Mouse (Mus musculus) G1E (cell line): ENCODE data around the gene Rbm47. TPM values are rescaled to one million over a fixed set of nuclear protein-coding genes. Genes with fewer than 3 reads are reported as not detected.

Source experiments
- ATAC-seq: 2 replicates; pipeline ENCODE4 v1.8.0; 2016; ENCODE audit warnings: mild to moderate bottlenecking; ENCODE audit not compliant: insufficient number of reproducible peaks, poor library complexity, low FRiP score, severe bottlenecking; ENCODE audit errors: extremely low read depth
- DNase-seq: peaks from one replicate; pipeline ENCODE4 v3.0.0; 2012; ENCODE audit warnings: low spot score
- H3K27me3 ChIP-seq: 2 replicates; pipeline ENCODE4 v1.6.1; 2012; ENCODE audit warnings: mild to moderate bottlenecking, low read length, inconsistent platforms; ENCODE audit not compliant: insufficient read depth
- H3K36me3 ChIP-seq: replicated peaks from 2 replicates; pipeline ENCODE3; 2012; ENCODE audit warnings: mild to moderate bottlenecking, inconsistent platforms
- H3K4me1 ChIP-seq: 2 replicates; pipeline ENCODE4 v1.6.1; 2012; ENCODE audit warnings: low read depth, low read length, inconsistent platforms, mixed read lengths; ENCODE audit not compliant: insufficient read depth
- H3K4me3 ChIP-seq: 2 replicates; pipeline ENCODE4 v1.5.1; 2012; ENCODE audit warnings: low read depth, mild to moderate bottlenecking, inconsistent platforms, low read length, moderate library complexity, mixed read lengths
- H3K9me3 ChIP-seq: replicated peaks from 2 replicates; pipeline ENCODE4 v1.6.1; 2012; ENCODE audit warnings: inconsistent platforms
- CTCF ChIP-seq: IDR thresholded peaks from 2 replicates; pipeline ENCODE4 v1.5.1; 2012; ENCODE audit warnings: low read depth, low read length, inconsistent platforms, mixed read lengths
- GATA1 ChIP-seq: IDR thresholded peaks from 2 replicates; pipeline ENCODE4 v1.6.1; 2012; ENCODE audit warnings: borderline replicate concordance, low read length, inconsistent platforms, mixed read lengths
- GATA2 ChIP-seq: IDR thresholded peaks from 2 replicates; pipeline ENCODE4 v1.6.1; 2012; ENCODE audit warnings: low read depth, low read length, inconsistent platforms, borderline replicate concordance
- POLR2AphosphoS5 ChIP-seq: IDR thresholded peaks from 2 replicates; pipeline ENCODE4 v1.6.1; 2012; ENCODE audit warnings: low read depth, low read length, inconsistent platforms; ENCODE audit not compliant: insufficient replicate concordance
- TAL1 ChIP-seq: conservative IDR thresholded peaks from 2 replicates; pipeline ENCODE4 v1.6.1; 2012; ENCODE audit warnings: low read depth, low read length, inconsistent platforms, mixed read lengths
- polyA plus RNA-seq: library from polyadenylated mRNA; stranded (reverse); fragments of >175 nt; gene quantifications from 2 replicates; pipeline ENCODE4 v1.2.3, GENCODE M21; 2012
- total RNA-seq, 2 experiments: library from RNA; stranded (forward) in 1 of 2; stranded (reverse) in 1 of 2; fragments of 200-1000 nt in 1 of 2; fragments of >200 nt in 1 of 2; fragmentation: Nextera tagmentation in 1 of 2; gene quantifications; 2 replicates each; pipeline ENCODE4 v1.2.3; 2014 to 2017

The Rbm47 gene
- total and polyA plus RNA-seq, 3 experiments = 0.05 TPM; not detected in 2

- DNase-seq (no peak), ATAC-seq (no peak)
- Histone ChIP-seq H3K9me3 (peaks cover 37% of the 10 kb centered on the region), H3K27me3 (no peaks in the 10 kb centered on the region), H3K4me1 (no peaks in the 10 kb centered on the region), H3K4me3 (no peak overlapping the region), H3K36me3 (no peaks in the 10 kb centered on the region)
- no peak for TF ChIP-seq GATA1
- TF ChIP-seq TAL1 = no peak
- no peak for TF ChIP-seq POLR2AphosphoS5
- TF ChIP-seq GATA2 = no peak
- TF ChIP-seq CTCF = no peak
Observed at GRCm38 (mm10) chr5:66153486-66153885, 19.4 kb downstream of the Rbm47 start.

- peaks cover 32% of the 10 kb centered on the region for H3K9me3 ChIP-seq
- TF ChIP-seq CTCF (no peak), POLR2AphosphoS5 (no peak), GATA2 (no peak), TAL1 (no peak), GATA1 (no peak)
- H3K4me1 ChIP-seq = no peaks in the 10 kb centered on the region
- H3K27me3 ChIP-seq = no peaks in the 10 kb centered on the region
- ATAC-seq (no peak), DNase-seq (no peak)
- H3K36me3 ChIP-seq = no peaks in the 10 kb centered on the region
- H3K4me3 ChIP-seq = no peak overlapping the region; the same call in 1 of the 2 replicates
Observed at GRCm38 (mm10) chr5:66151301-66152188, 21.4 kb downstream of the Rbm47 start.

GRCm38 (mm10) chr5:66150706-66151300, 22.1 kb downstream of the Rbm47 start:
- peaks cover 32% of the 10 kb centered on the region for H3K9me3 ChIP-seq
- no peaks in the 10 kb centered on the region for H3K4me1 ChIP-seq
- no peak for DNase-seq
- no peaks in the 10 kb centered on the region for H3K36me3 ChIP-seq
- ATAC-seq = no peak
- TF ChIP-seq TAL1 = no peak
- no peak for TF ChIP-seq GATA2
- TF ChIP-seq POLR2AphosphoS5 = no peak
- no peak for TF ChIP-seq GATA1
- no peak for TF ChIP-seq CTCF
- H3K27me3 ChIP-seq = no peaks in the 10 kb centered on the region
- no peak overlapping the region for H3K4me3 ChIP-seq

- no peak for TF ChIP-seq GATA2
- TF ChIP-seq CTCF = no peak
- TF ChIP-seq TAL1 = no peak
- TF ChIP-seq GATA1 = no peak
- TF ChIP-seq POLR2AphosphoS5 = no peak
- Histone ChIP-seq H3K36me3 (no peaks in the 10 kb centered on the region), H3K9me3 (peaks cover 30% of the 10 kb centered on the region), H3K4me3 (no peak overlapping the region), H3K4me1 (no peaks in the 10 kb centered on the region), H3K27me3 (no peaks in the 10 kb centered on the region)
- no peak for ATAC-seq
- no peak for DNase-seq
Observed at GRCm38 (mm10) chr5:66150106-66150705, 22.7 kb downstream of the Rbm47 start.

GRCm38 (mm10) chr5:66149571-66149970, 23.3 kb downstream of the Rbm47 start:
- Histone ChIP-seq H3K4me1 (no peaks in the 10 kb centered on the region), H3K9me3 (peaks cover 28% of the 10 kb centered on the region), H3K36me3 (no peaks in the 10 kb centered on the region), H3K4me3 (no peak overlapping the region), H3K27me3 (no peaks in the 10 kb centered on the region)
- no peak for DNase-seq
- TF ChIP-seq POLR2AphosphoS5 (no peak), GATA2 (no peak), GATA1 (no peak), CTCF (no peak), TAL1 (no peak)
- ATAC-seq = no peak

GRCm38 (mm10) chr5:66149111-66149510, 23.8 kb downstream of the Rbm47 start:
- ATAC-seq (no peak), DNase-seq (no peak)
- H3K27me3 ChIP-seq = no peaks in the 10 kb centered on the region
- no peaks in the 10 kb centered on the region for H3K36me3 ChIP-seq
- no peak for TF ChIP-seq POLR2AphosphoS5
- TF ChIP-seq CTCF = no peak
- no peak for TF ChIP-seq GATA1
- no peak for TF ChIP-seq GATA2
- no peak for TF ChIP-seq TAL1
- H3K4me1 ChIP-seq = no peaks in the 10 kb centered on the region
- peaks cover 24% of the 10 kb centered on the region for H3K9me3 ChIP-seq
- no peak overlapping the region for H3K4me3 ChIP-seq
